Mouse (Mus musculus) hindlimb bud, embryonic 11.5 days (tissue): ENCODE measurements around the gene Gm26657.

Experiments
- DNase-seq: peaks from one replicate; pipeline ENCODE4 v3.0.0-alpha.2; 2012; ENCODE audit warnings: low read depth, low spot score; ENCODE audit errors: extremely low spot score

The Gm26657 gene

DNA sequence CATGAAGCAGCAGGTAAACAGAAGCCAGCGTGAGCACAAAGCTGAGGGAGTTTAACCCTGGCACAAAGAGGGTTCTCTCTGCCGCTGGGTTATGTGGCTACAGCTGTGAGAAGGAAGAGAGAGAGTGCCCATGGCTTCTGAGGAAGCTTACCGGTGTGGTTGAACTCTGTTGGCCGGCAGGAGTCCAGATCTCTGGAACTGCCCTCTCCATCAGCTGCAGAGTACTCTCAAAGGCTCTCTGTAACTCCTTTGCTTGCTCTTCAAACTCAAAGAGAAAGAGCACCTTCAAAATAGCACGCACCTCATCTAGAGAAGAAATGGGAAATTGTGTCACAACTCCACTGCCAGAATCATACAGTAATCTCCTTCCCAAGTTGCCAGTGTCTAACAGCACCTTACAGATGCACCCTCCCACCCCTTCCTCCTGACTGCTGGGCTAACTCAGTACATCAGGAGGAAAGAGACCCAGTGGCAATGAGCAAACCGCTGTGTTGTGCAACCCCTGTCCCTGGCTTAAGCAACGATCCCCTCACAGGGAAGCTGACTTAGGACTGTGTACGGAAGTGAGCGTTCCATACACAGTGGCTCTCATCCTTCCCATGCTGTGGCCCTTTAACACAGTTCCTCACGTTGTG lies 17.2 kb downstream of the Gm26657 start:
- no peak for DNase-seq

DNA sequence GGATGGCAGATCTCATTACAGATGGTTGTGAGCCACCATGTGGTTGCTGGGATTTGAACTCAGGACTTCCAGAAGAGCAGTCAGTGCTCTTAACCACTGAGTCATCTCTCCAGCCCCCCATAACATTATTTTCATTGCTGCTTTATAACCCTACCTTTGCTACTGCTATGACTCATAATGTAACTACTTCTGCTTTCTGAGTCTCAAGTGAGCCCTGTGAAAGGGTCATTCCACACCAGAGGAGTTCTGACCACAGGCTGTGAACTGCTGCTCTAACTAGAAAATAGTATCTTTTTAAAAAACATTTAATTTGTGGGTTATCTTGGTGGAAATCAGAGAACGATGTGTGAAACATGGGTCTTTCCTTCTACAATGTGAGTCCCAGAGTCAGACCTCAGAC lies 17.8 kb downstream of the Gm26657 start:
- DNase-seq, result no peak

DNA sequence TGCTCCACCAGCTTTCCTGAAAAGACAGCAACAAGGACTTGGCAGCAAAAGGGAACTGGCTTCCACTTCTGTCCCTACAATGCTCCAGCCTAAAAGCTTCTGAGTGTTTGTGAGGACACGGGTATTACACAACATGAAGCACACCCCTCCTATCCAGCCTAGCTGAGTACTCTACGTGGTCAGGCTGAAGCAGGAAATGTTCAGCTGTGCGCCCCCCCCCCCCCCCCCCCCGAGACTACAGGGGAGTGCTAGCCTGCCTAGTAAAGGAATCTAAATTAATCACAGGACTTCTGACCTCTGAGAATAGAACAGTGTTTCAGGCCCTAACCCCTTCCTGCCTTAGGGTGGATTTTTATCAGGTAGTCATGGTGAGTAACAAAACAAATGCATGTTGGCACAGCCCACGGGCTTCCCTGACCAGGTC lies 28.0 kb downstream of the Gm26657 start:
- DNase-seq, result no peak

DNA sequence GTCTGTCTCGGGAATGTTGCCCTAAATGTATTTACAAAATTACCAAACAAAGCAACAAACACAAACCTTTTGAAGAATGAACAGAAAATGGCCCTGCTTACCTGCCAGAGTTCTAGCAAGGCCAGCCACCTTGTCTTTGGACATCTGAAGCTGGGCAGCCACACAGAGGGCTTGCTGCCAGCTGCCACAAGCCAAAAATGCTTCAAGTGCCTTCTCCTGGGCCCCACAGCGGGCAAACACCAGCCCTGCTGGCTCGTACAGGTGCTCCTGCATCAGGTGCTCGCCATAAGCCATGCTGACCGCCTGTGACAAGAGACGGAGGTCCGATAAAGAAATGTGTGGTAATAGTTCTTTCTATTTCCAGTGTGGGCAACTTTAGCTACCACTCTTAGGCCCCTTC lies 29.0 kb downstream of the Gm26657 start:
- DNase-seq, result no peak

DNA sequence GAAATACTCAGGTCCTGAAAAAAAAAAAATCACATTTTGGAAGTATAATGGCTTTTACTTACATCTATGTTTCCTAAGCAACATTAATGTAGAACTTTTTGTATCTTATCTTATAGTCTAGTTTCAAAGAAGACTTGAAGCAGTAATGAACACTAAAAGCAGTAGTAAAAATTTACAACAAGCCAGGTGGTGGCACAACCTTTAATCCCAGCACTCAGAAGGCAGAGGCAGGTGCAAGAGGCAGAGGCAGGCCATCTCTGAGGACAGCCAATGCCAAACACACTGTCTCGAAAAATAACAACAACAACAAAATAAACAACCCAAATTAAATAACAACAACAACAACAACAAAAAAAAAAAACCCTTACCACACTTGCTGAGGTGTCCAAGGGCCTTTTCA lies 31.2 kb downstream of the Gm26657 start:
- DNase-seq, result no peak
